Mouse (Mus musculus) frontal cortex, postnatal 10 days (tissue): ENCODE results near the gene Nfe2l3.
"Not testable (repeated sequence)": the region's sequence is repeated elsewhere in the genome, so short reads cannot be mapped to it uniquely, and the experiment has no call there.

Experiments used
- DNase-seq, 2 experiments: peaks; one replicate each; pipeline ENCODE4 v3.0.0; 2022; ENCODE audit warnings: low spot score in 2 of 2, mixed read lengths in 1 of 2

Nfe2l3 gene

GRCm38 (mm10) chr6:51432535-51433397 lies at the start of gene Nfe2l3:
Gene Nfe2l3, plus strand, starts transcription at chr6:51432670.
- DNase-seq = peak in 1 of 2 experiments; percentile 26

DNA sequence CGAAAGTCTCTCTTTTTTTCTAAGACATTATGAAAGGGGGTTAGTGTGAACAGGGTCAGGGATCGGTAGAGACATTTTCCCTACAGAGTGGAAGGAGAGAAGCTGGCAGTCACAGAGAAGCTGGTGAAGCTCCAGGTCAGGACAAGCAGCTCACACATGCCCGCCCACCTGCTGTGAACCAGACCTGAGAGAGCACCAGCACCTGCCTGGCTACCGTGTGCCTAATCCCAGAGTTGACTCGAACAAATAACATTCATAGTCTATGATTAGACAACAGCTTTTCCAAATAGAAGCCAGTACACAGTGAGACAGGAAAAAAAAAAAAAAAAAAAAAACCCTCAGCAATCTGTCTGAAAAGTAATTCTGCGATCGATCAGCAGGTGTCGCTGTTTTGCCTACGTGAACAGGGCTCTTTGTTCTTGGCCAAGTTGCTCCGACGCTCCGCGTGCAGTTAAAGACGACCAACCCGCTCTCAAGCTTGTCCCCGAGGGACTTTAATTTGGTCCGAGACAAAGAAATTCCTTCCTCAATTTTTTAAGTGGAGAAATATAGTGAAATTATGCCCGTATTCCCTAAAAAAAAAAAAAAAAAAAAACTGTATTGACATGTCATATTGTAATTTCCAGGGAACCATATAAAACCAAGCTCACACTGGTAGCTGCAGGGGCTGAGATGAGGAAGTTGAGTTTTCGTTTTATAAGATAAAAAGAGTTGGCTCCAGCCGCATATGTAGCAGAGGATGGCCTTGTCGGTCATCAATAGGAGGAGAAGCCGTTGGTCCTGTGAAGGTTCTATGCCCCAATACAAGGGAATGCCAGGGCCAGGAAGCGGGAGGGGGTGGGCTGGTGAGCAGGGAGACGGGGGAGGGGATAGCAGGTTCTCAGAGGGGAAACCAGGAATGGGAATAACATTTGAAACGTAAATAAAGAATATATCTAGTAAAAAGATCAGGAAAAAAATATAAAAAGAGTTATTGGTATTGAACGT lies 48.4 kb upstream of the Nfe2l3 start:
- DNase-seq = peak; percentile 38 to 82

DNA sequence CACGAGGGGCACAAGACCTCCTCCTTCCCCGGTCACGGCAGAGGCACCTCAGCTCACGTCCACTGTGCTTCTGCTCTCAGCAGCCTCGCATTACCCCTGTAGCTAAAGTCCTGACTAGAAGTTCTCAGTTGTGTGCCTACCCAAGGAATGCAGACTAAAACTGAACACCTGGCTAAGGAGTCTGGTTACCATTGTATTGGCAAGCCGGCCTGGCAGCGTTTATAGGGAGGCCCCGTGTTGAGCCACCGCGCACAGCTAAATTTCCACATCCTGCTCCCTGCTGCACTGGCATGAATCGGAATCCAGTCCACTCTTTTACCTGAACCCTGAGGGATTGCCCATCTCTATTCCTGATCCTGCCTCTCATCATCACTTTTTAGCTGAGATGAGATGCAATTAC lies 42.0 kb upstream of the Nfe2l3 start:
- no peak for DNase-seq

DNA sequence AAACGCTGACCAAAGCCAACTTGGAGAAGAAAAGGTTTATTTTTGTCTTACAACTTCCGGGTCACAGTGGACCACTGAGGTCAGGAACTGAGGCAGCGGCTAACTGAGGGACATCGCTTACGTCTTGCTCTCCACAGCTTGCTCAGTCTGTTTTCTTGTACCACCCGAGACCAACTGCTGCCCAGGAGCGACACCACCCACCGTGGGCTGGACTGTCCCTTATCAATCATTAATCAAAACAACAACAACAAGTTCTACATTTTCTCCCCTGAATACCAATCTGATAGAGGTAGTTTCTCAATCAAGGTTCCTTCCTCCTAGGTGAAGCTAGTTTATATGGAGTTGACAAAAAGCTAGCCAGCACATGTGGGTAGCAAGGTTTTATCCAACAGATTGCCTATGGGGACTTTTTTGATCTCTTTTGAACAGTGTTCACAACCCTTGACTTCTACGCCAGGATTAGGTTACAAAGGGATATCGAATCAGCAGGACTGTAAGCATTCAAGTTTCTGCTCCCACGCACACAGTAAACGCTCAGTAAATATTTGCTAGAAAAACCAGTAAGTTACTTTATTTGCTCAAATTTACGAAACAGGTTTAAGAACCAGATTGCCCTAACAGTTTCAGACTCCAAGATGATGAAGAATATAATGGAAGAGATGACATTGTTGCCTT lies 40.5 kb upstream of the Nfe2l3 start:
- no peak for DNase-seq

DNA sequence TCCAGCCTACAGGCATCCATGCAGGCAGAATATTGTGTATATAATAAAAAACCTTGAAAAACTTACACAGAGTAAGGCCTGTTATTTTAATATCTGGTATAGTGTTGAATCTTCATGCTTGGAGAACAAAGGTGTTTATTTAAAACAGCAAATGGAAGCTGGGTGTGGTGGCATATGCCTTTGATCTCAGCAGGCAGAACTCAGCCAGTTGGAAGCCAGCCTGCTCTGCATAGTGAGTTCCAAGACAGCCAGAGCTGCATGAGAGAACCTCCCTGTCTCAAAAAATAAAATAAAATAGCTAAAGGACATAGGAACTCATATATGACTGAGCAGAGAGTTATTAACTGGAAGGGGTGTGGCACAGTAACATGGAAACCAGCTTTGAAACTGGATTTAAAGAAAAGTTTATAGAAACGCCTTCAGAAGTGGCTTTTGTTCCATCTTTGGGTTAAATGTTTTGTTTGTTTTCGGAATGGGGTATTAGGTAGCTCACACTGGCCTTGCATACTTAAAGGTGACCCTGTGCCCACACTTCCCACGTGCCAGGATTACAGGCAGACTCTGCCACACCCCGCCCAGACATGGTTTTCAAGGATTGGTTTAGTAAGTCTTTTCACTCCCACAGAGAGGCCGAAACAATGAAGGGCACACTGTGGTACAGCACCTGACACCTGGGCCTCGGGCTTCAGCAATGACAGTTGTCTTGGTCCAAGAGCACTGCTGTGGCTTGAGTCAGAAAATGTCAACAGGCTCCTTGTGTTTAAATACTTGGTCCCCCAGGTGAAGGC lies 38.9 kb upstream of the Nfe2l3 start:
- DNase-seq = no peak

DNA sequence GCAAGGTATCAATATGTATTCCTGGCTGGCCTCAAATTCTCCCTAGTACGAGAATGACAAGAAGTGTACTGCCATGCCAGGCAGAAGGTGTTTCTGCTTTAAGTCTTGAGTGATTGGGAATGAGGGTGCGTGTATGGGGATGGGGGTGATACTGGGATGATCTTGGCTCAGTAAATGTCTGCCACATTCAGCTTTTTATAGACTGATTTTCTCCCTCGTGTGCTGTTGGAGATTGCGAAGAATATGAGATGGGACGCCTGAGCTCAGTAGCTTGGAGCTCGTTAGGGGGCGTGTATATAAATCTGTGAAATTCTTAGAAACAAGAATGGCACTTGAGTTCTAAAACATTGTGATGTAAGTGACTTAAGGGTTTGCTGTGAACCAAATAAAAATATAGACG lies 38.1 kb upstream of the Nfe2l3 start:
- not testable (repeated sequence) for DNase-seq

DNA sequence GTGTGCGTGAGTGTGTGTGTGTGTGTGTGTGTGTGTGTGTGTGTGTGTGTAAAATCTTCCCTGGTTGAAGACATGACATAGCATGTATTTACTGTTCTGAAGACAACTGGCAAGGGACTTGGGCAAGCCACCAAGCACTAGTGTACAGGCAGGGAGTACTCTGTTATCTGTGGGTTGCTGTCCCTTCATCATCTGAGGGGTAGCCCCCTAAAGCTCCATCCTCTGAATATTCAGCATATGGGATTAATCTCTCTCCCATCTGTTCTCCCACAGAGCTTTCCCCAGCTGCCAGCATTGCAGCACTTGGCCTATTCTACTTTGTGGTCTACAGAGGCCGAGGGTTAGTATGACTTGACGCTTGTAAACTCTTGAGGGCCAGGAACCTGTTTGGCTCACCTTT lies 37.5 kb upstream of the Nfe2l3 start:
- DNase-seq = not testable (repeated sequence)

DNA sequence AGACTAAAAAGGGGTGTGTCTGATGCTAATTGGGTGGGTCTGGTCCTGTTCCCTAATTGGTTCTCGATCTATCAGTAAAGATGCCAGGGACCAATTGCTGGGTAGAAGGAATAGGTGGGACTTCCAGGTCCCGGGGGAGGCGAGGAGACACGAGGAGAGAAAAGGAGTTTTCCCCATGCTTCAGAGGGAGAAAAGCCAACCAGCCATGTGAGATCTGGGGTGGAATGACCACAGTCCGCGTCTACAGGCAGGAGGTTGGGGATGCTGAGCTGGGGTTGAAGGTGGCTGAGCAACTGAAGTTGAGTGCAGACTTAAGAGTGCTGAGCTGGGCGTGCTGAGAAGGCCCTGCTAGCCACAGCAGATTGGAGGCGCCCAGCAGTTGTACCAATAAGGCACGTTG lies 37.0 kb upstream of the Nfe2l3 start:
- no peak for DNase-seq

DNA sequence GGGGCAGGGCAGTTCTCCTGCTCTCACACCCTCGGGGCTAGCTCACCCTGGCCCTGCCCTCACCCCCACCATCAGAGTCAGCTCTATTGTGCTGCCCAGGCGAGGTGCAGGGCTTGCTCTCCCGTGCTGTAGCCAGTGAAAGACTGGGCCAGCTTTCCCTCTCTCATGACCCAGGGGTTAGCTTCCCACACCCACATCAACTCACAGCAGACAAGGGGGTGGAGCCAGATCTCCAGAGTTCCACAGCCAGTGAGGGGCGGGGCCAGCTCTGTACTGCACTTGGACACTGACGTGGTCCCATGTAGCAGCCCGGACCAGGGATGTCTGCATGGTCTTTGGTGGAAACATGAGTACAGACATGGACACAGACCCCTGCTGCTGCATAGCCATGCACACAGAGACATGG lies 33.4 kb upstream of the Nfe2l3 start:
- no peak for DNase-seq

GRCm38 (mm10) chr6:51401294-51401693 lies 31.2 kb upstream of the Nfe2l3 start:
- no peak for DNase-seq

- DNase-seq = no peak
Measured at GRCm38 (mm10) chr6:51403598-51403997, 28.9 kb upstream of the Nfe2l3 start.

DNA sequence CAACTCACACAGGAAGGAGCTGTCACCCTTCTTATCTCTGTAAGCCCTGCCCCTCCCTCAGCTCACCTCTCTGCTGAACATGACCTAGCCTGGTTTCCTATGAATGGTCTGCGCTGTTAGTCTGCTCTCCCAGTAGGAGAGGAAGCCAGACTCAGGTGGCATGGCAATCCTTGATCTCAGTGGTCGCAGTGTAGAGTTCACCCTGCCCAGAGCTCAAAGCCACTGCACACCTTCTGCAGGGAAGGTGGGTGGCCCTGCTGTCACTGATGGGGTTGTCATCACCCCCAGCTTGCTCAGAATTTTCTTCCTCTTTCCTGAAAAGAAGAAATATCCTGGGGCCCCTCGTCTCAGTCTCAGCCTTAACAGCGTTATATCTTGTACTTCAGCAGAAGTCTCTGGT lies 28.0 kb upstream of the Nfe2l3 start:
- DNase-seq = no peak

DNA sequence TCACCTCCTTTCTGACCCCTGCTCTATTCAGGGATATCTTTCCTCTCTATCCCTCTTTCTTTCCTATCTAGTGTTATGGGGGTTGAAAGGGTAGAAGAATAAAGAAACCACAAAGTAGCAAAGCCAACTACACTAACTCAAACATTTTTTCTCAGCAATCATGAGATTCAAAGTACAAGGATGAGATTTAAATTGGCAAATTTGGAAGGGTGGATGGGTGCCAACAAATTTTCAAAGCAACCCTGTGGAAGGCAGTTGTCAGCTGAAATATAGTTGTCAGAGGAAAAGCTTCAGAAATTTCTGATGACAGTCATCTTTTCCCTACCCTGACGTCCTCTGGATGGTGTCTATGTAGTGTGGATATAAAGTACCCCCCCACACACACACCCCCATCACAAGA lies 16.0 kb upstream of the Nfe2l3 start:
- DNase-seq = no peak

DNA sequence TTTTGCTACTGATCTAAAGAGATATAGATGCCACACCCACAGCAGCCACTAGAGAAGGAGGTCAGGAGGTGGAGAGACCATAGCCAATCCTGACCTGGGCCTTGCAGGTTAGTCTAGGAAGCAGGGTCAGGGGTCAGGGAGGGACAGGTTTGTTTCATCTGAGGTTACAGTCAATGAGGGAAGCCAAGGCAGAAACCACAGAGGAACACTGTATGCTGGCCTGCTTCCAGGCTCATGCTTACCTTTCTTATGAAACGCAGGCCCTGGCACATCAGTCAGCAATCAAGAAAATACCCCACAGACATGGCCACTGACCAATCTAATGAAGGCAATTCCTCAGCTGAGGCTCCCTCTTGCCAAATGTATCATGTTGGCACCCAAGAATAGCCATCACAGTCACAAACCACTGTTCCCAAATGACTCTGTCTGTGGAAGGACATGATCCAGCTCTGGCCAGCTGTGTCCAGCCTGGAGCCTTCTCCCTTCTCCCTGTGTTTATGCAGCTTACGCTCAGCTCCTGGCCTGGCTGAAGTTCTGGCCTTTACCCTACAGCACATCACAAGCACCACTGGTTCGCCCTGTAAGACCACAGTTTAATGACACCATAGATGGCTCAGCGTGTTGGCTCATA lies 15.0 kb upstream of the Nfe2l3 start:
- no peak for DNase-seq

- no peak for DNase-seq
Measured at GRCm38 (mm10) chr6:51423466-51424122, 8.9 kb upstream of the Nfe2l3 start.

DNA sequence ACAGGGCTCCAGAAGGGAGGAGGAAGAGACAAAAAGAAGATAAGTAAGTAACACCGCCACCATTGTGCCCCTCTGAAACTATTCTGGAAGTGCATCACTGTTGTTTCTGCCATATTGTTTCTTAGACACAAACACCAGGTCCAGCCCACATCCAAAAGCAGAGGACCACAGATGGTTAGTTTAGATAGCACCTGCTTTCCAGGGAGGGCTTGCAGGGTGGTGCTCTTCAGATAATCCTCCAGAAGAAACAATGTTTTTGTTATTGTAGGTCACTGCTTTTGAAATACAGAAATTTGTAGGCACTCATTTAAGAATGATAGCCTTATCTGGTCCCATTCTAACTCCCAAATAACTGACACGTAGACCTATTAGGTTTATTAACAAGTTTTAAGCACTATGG lies 7.9 kb upstream of the Nfe2l3 start:
- no peak for DNase-seq

DNA sequence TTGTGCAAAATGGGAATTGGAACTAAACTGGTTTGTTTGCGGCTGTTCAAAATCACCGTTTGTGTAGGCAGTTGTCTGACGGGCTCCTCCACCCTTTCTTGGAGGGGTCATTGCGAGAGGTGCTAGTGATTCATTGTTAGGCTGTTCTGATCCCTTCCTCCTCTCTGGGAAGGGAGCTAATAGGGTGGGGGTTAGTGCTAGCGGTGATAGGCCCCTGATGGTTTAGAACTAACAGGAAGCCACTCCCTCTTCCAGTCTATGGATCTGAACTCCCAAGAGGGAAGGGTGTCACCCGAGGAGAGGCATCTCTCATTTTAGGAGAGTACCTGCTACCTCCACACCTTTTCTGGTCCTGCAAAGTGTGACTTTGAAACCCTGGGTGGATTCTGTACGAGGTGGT lies 1.8 kb downstream of the Nfe2l3 start:
- DNase-seq = no peak

GRCm38 (mm10) chr6:51437665-51438064 lies 5.2 kb downstream of the Nfe2l3 start:
- no peak for DNase-seq

- DNase-seq = no peak
Measured at GRCm38 (mm10) chr6:51438826-51439330, 6.4 kb downstream of the Nfe2l3 start.
